Mouse (Mus musculus) stomach, postnatal 0 days (tissue): ENCODE results near the gene 1700008O03Rik.

Experiments
- CTCF ChIP-seq: IDR thresholded peaks from 2 replicates; pipeline ENCODE4 v1.5.1; 2016; ENCODE audit warnings: antibody characterized with exemption, low read depth, mild to moderate bottlenecking, moderate library complexity
- EP300 ChIP-seq: optimal IDR thresholded peaks from 2 replicates; pipeline ENCODE3; 2016; ENCODE audit warnings: antibody characterized with exemption

GRCm38 (mm10) chr7:44312484-44312883 is 73.1 kb downstream of the 1700008O03Rik start:
- no peak for TF ChIP-seq EP300
- no peak for TF ChIP-seq CTCF
